Comparison of ENCODE assay signal across 8 mouse cellular contexts in genomic region chr7:28372251-28373108, GRCm38 (mm10). TPM values are rescaled to one million over a fixed set of nuclear protein-coding genes. Genes with fewer than 3 reads are reported as not detected.
A peak's percentile ranks its signal among the peaks of the same experiment; 100 is the strongest.
DNase-seq lines count a peak whose midpoint lies in the region; ATAC-seq and TF ChIP-seq lines count a peak whose summit lies in the region.

Gene Plekhg2, minus strand, starts transcription at chr7:28372599.

- peak; percentile 99 for DNase-seq in MEL (ENCODE audit: low read depth, low spot score)
- peak; percentile 90 to 93 for DNase-seq in cerebellum, adult 2 months
- peak; percentile 97 for DNase-seq in forebrain, postnatal 0 days
- DNase-seq in heart, postnatal 4 days = peak; percentile 99
- DNase-seq in layer of hippocampus, adult 8-10 months (ENCODE audit: low spot score in 2 of 2) = peak; percentile 93 to 97
- DNase-seq in ovary, adult 18-20 months (ENCODE audit: low spot score) = peak; percentile 98
- peak; percentile 99 for DNase-seq in thymus, postnatal 0 days (ENCODE audit: low spot score)

- H3K9ac ChIP-seq in MEL (ENCODE audit: control insufficient read depth, low read depth, low read length, poor library complexity, severe bottlenecking) = peak within 1 kb of the TSS; percentile 88
- H3K9ac ChIP-seq in forebrain, postnatal 0 days = peak within 1 kb of the TSS; percentile 69
- peak within 1 kb of the TSS; percentile 87 for H3K9ac ChIP-seq in lung, embryonic 15.5 days

- peak within 1 kb of the TSS; percentile 63 for H3K27ac ChIP-seq in MEL (ENCODE audit: control insufficient read depth, low read depth, low read length)
- H3K27ac ChIP-seq in cerebellum, adult 2 months (ENCODE audit: insufficient read depth, low read length) = no peak within 1 kb of the TSS
- H3K27ac ChIP-seq in forebrain, postnatal 0 days (ENCODE audit: low read depth, low read length) = peak within 1 kb of the TSS; percentile 71
- H3K27ac ChIP-seq in lung, embryonic 15.5 days = peak within 1 kb of the TSS; percentile 96

- TF ChIP-seq EP300 in MEL (IDR thresholded peaks at IDR 0.05; ENCODE audit: low read depth in 1 of 2, low read length in 2 of 2) = no peak

- H3K4me2 ChIP-seq in forebrain, postnatal 0 days (ENCODE audit: low read depth) = peak within 1 kb of the TSS; percentile 87
- H3K4me2 ChIP-seq in lung, embryonic 15.5 days = peak within 1 kb of the TSS; percentile 77

- H3K4me3 ChIP-seq in MEL (ENCODE audit: control insufficient read depth in 1 of 2, insufficient read depth in 1 of 2, low read depth in 2 of 2, low read length in 2 of 2) = peak within 1 kb of the TSS; percentile 62 to 79
- H3K4me3 ChIP-seq in cerebellum, adult 2 months (replicated peaks; ENCODE audit: insufficient read depth, low read depth, low read length) = peak within 1 kb of the TSS; percentile 80
- H3K4me3 ChIP-seq in forebrain, postnatal 0 days (ENCODE audit: low read depth, low read length) = peak within 1 kb of the TSS; percentile 77
- peak within 1 kb of the TSS; percentile 86 for H3K4me3 ChIP-seq in lung, embryonic 15.5 days

- TF ChIP-seq RAD21 in MEL (IDR thresholded peaks at IDR 0.05; ENCODE audit: low read depth, low read length) = peak; percentile 19

- ATAC-seq in forebrain, postnatal 0 days = peak; percentile 79
- peak; percentile 89 for ATAC-seq in lung, embryonic 15.5 days (ENCODE audit: borderline replicate concordance, extremely low read depth, low FRiP score, low TSS enrichment)

- no peaks in the 10 kb centered on the region for H3K9me3 ChIP-seq in MEL (replicated peaks; ENCODE audit: insufficient read depth, low read length)
- no peaks in the 10 kb centered on the region for H3K9me3 ChIP-seq in forebrain, postnatal 0 days (ENCODE audit: low read length)
- H3K9me3 ChIP-seq in lung, embryonic 15.5 days = no peaks in the 10 kb centered on the region

- no peaks in the 10 kb centered on the region for H3K27me3 ChIP-seq in MEL (ENCODE audit: control insufficient read depth in 1 of 2, insufficient read depth in 2 of 2, low read length in 2 of 2)
- H3K27me3 ChIP-seq in cerebellum, adult 2 months (ENCODE audit: control insufficient read depth, insufficient read depth, low read length) = no peaks in the 10 kb centered on the region
- no peaks in the 10 kb centered on the region for H3K27me3 ChIP-seq in forebrain, postnatal 0 days (ENCODE audit: insufficient read depth, low read length)
- H3K27me3 ChIP-seq in lung, embryonic 15.5 days = no peaks in the 10 kb centered on the region

- TF ChIP-seq CTCF in MEL (IDR thresholded peaks at IDR 0.05 in 2 of 3, conservative IDR thresholded peaks at IDR 0.05 in 1 of 3; ENCODE audit: control insufficient read depth in 1 of 3, insufficient read depth in 1 of 3, low read depth in 2 of 3, low read length in 3 of 3, poor library complexity in 1 of 3, severe bottlenecking in 1 of 3) = peak; percentile 52 to 85 (median 68); a peak in 5 of 6 replicates
- 0 out of 2 replicates have a peak, but pooled peaks have one; percentile 16 for TF ChIP-seq CTCF in cerebellum, adult 2 months (IDR thresholded peaks at IDR 0.05; ENCODE audit: borderline replicate concordance, insufficient read depth, low read depth, low read length)
- TF ChIP-seq CTCF in forebrain, postnatal 0 days (IDR thresholded peaks at IDR 0.05; ENCODE audit: low read depth) = peak; percentile 61

- under 1% methylated on average over 65 of the region's 66 CpGs for WGBS in cerebellum, adult 2 months
- 2% methylated on average over 62 of the region's 66 CpGs for WGBS in forebrain, postnatal 0 days
- under 1% methylated on average over 66 of the region's 66 CpGs for WGBS in lung, embryonic 15.5 days

- TF ChIP-seq POLR2A in MEL (IDR thresholded peaks at IDR 0.05; ENCODE audit: control insufficient read depth in 1 of 2, insufficient read depth in 1 of 2, low read depth in 1 of 2, low read length in 2 of 2, poor library complexity in 1 of 2) = peak; percentile 56 to 63; a peak in 1 of 4 replicates
- TF ChIP-seq POLR2A in cerebellum, adult 2 months (IDR thresholded peaks at IDR 0.05; ENCODE audit: borderline replicate concordance, insufficient read depth, low read length) = no peak

- H3K79me2 ChIP-seq in MEL (ENCODE audit: control insufficient read depth, insufficient read depth, low read length, poor library complexity) = peaks cover 2% of the 10 kb centered on the region; the same call in 1 of the 2 replicates

- H3K36me3 ChIP-seq in MEL (ENCODE audit: control insufficient read depth in 1 of 2, insufficient read depth in 2 of 2, low read length in 2 of 2) = peaks cover 0 to 7% of the 10 kb centered on the region in 2 experiments; a peak in 2 of 4 replicates
- peaks cover 12% of the 10 kb centered on the region for H3K36me3 ChIP-seq in forebrain, postnatal 0 days (ENCODE audit: insufficient read depth)
- peaks cover 27% of the 10 kb centered on the region for H3K36me3 ChIP-seq in lung, embryonic 15.5 days

- peaks cover 0 to 10% of the 10 kb centered on the region in 2 experiments; a peak in 2 of 4 replicates for H3K4me1 ChIP-seq in MEL (ENCODE audit: control insufficient read depth in 1 of 2, insufficient read depth in 2 of 2, low read length in 2 of 2)
- H3K4me1 ChIP-seq in cerebellum, adult 2 months (ENCODE audit: control insufficient read depth, insufficient read depth, low read length) = no peaks in the 10 kb centered on the region
- H3K4me1 ChIP-seq in forebrain, postnatal 0 days (ENCODE audit: insufficient read depth) = peaks cover 20% of the 10 kb centered on the region
- peaks cover 41% of the 10 kb centered on the region for H3K4me1 ChIP-seq in lung, embryonic 15.5 days

TF ChIP-seq in MEL, 35 proteins besides CTCF, POLR2A, EP300 and RAD21 (continues in another document):
- TF ChIP-seq UBTF (IDR thresholded peaks at IDR 0.05; ENCODE audit: borderline replicate concordance, insufficient read depth, low read depth, low read length) (0 out of 2 replicates have a peak, but pooled peaks have one; percentile 67), CHD1 (IDR thresholded peaks at IDR 0.05; ENCODE audit: low read depth, low read length) (no peak), KAT2A (conservative IDR thresholded peaks at IDR 0.05; ENCODE audit: low read depth, low read length) (no peak; the same call in 1 of the 2 replicates), TCF12 (IDR thresholded peaks at IDR 0.05; ENCODE audit: low read depth, low read length) (no peak), ZMIZ1 (IDR thresholded peaks at IDR 0.05; ENCODE audit: low read depth, low read length) (no peak; the same call in 1 of the 2 replicates), GABPA (IDR thresholded peaks at IDR 0.05; ENCODE audit: low read depth, low read length) (no peak), TAL1 (IDR thresholded peaks at IDR 0.05; ENCODE audit: low read length) (no peak), JUND (IDR thresholded peaks at IDR 0.05; ENCODE audit: low read depth, low read length) (no peak), GATA1 (IDR thresholded peaks at IDR 0.05; ENCODE audit: low read depth, low read length) (no peak), MYB (IDR thresholded peaks at IDR 0.05; ENCODE audit: low read depth, low read length) (no peak), SMC3 (IDR thresholded peaks at IDR 0.05; ENCODE audit: low read depth, low read length) (peak; percentile 51), USF1 (IDR thresholded peaks at IDR 0.05; ENCODE audit: low read depth, low read length) (no peak), RCOR1 (IDR thresholded peaks at IDR 0.05; ENCODE audit: low read depth, low read length) (no peak), USF2 (IDR thresholded peaks at IDR 0.05; ENCODE audit: borderline replicate concordance in 1 of 2, insufficient read depth in 1 of 2, low read depth in 1 of 2, low read length in 2 of 2) (no peak), MEF2A (IDR thresholded peaks at IDR 0.05; ENCODE audit: extremely low read depth, insufficient replicate concordance, low read depth, low read length, poor library complexity, severe bottlenecking) (no peak), MAFK (IDR thresholded peaks at IDR 0.05; ENCODE audit: borderline replicate concordance, low read depth, low read length) (peak; percentile 98), MAZ (IDR thresholded peaks at IDR 0.05; ENCODE audit: low read depth, low read length) (peak; percentile 81; the same call in 1 of the 2 replicates), TBP (IDR thresholded peaks at IDR 0.05; ENCODE audit: low read depth, low read length) (peak; percentile 100), SIN3A (IDR thresholded peaks at IDR 0.05; ENCODE audit: low read length) (peak; percentile 56), ZNF384 (IDR thresholded peaks at IDR 0.05; ENCODE audit: low read depth, low read length) (no peak), MYC (IDR thresholded peaks at IDR 0.05; ENCODE audit: low read depth, low read length) (no peak), NRF1 (IDR thresholded peaks at IDR 0.05; ENCODE audit: insufficient read depth, low read depth, low read length, poor library complexity, severe bottlenecking) (no peak), ETS1 (IDR thresholded peaks at IDR 0.05; ENCODE audit: low read depth, low read length) (peak; percentile 42; the same call in 1 of the 2 replicates), HCFC1 (IDR thresholded peaks at IDR 0.05; ENCODE audit: low read depth, low read length) (peak; percentile 65), ZC3H11A (IDR thresholded peaks at IDR 0.05; ENCODE audit: low read depth, low read length) (no peak), BHLHE40 (IDR thresholded peaks at IDR 0.05; ENCODE audit: borderline replicate concordance, low read depth, low read length) (no peak), CHD2 (IDR thresholded peaks at IDR 0.05; ENCODE audit: low read length) (no peak), MAX (IDR thresholded peaks at IDR 0.05; ENCODE audit: low read length) (no peak; the same call in 1 of the 2 replicates), NELFE (IDR thresholded peaks at IDR 0.05; ENCODE audit: low read depth, low read length) (peak; percentile 43; the same call in 1 of the 2 replicates), POLR2AphosphoS5 (IDR thresholded peaks at IDR 0.05; ENCODE audit: borderline replicate concordance, low read depth, low read length) (no peak), MXI1 (IDR thresholded peaks at IDR 0.05; ENCODE audit: low read depth, low read length) (peak; percentile 52)

RNA-seq across cellular contexts. Expression of gene Plekhg2, which starts in this region (rescaled TPM):
- total RNA-seq in MEL (2012; rRNA removed) = 1.1 and 1.8 TPM in 2 replicates
- polyA plus RNA-seq in MEL (2012; ENCODE audit: insufficient read depth in 1 of 2, insufficient read length in 2 of 2, low read depth in 1 of 2, low replicate concordance in 2 of 2, missing spikeins in 1 of 2) = 1 to 10 TPM in 1 of 2 experiments, not detected in 1; 9.2 TPM
- 4.2 and 4.3 TPM in 2 replicates for polyA plus RNA-seq in cerebellum, adult 2 months (2012; rRNA removed)
- 20.3 and 25.7 TPM in 2 replicates for total RNA-seq in forebrain, postnatal 0 days (2014; rRNA removed)
- polyA plus RNA-seq in forebrain, postnatal 0 days (2015; fragmentation: Nextera tagmentation; extraction: Ambion mirVana) = 9.0 and 11.4 TPM in 2 replicates
- 10 to 100 TPM; 42.1 to 42.9 TPM for total RNA-seq in heart, postnatal 4 days (2021)
- total RNA-seq in layer of hippocampus, adult 8-10 months (2022) = 1 to 10 TPM; 5.8 to 7.8 (median 6.5) TPM
- polyA plus RNA-seq in lung, embryonic 15.5 days (2015; fragmentation: Nextera tagmentation; extraction: Ambion mirVana) = 59.4 and 67.9 TPM in 2 replicates
- 35.4 and 49.6 TPM in 2 replicates for polyA plus RNA-seq in thymus, postnatal 0 days (2015; fragmentation: Nextera tagmentation; extraction: Ambion mirVana)

Comparison
In these comparisons a context has a peak if more than half of its experiments do, and no peak if none do; other contexts are left out.
1. CTCF ChIP-seq: peak in every context shown above with its lines; median percentile 68 in MEL; 61 in forebrain, postnatal 0 days; 16 in cerebellum, adult 2 months.